Mouse (Mus musculus) MEL (cell line): ENCODE data around the gene Mob2. TPM values are rescaled to one million over a fixed set of nuclear protein-coding genes. Genes with fewer than 3 reads are reported as not detected.
A peak's percentile ranks its signal among the peaks of the same experiment; 100 is the strongest.

ENCODE experiments used
- DNase-seq: peaks from one replicate; pipeline ENCODE4 v3.0.0; 2011; ENCODE audit warnings: low read depth, low spot score
- H3K27ac ChIP-seq: 2 replicates; pipeline ENCODE4 v1.5.1; 2012; ENCODE audit warnings: low read depth, mild to moderate bottlenecking, control low read depth, low read length, moderate library complexity; ENCODE audit not compliant: control insufficient read depth
- H3K27me3 ChIP-seq, 2 experiments: fragments of 150-350 bp in 1 of 2; sonication (generic) in 1 of 2; 2 replicates each; pipeline ENCODE4 v1.6.1; 2012; ENCODE audit warnings: low read length in 2 of 2, mild to moderate bottlenecking in 2 of 2, improper control_type of control experiment in 1 of 2, moderate library complexity in 1 of 2; ENCODE audit not compliant: insufficient read depth in 2 of 2, control insufficient read depth in 1 of 2
- H3K36me3 ChIP-seq, 2 experiments: 2 replicates each; pipeline ENCODE4 v1.6.1; 2012 to 2014; ENCODE audit warnings: low read length in 2 of 2, improper control_type of control experiment in 1 of 2, inconsistent platforms in 1 of 2, mild to moderate bottlenecking in 1 of 2; ENCODE audit not compliant: insufficient read depth in 2 of 2, control insufficient read depth in 1 of 2
- H3K4me1 ChIP-seq, 2 experiments: fragments of 150-350 bp in 1 of 2; sonication (generic) in 1 of 2; 2 replicates each; pipeline ENCODE4 v1.6.1; 2012; ENCODE audit warnings: low read length in 2 of 2, improper control_type of control experiment in 1 of 2, mild to moderate bottlenecking in 1 of 2; ENCODE audit not compliant: insufficient read depth in 2 of 2, control insufficient read depth in 1 of 2
- H3K4me3 ChIP-seq, 2 experiments: fragments of 150-350 bp in 1 of 2; sonication (generic) in 1 of 2; 2 replicates each; pipeline ENCODE4 v1.5.1; 2012; ENCODE audit warnings: low read depth in 2 of 2, low read length in 2 of 2, mild to moderate bottlenecking in 2 of 2, moderate library complexity in 2 of 2, control low read depth in 1 of 2, improper control_type of control experiment in 1 of 2; ENCODE audit not compliant: control insufficient read depth in 1 of 2, insufficient read depth in 1 of 2
- H3K79me2 ChIP-seq: 2 replicates; pipeline ENCODE4 v1.6.1; 2012; ENCODE audit warnings: mild to moderate bottlenecking, low read length, moderate library complexity; ENCODE audit not compliant: control insufficient read depth, poor library complexity, insufficient read depth
- H3K9ac ChIP-seq: 2 replicates; pipeline ENCODE4 v1.6.1; 2012; ENCODE audit warnings: low read depth, mild to moderate bottlenecking, control low read depth, low read length, moderate library complexity; ENCODE audit not compliant: control insufficient read depth, poor library complexity, severe bottlenecking
- H3K9me3 ChIP-seq: fragments of 150-350 bp; sonication (generic); replicated peaks from 2 replicates; pipeline ENCODE4 v1.6.1; 2012; ENCODE audit warnings: mild to moderate bottlenecking, low read length, improper control_type of control experiment, moderate library complexity; ENCODE audit not compliant: insufficient read depth
- BHLHE40 ChIP-seq: IDR thresholded peaks from 2 replicates; pipeline ENCODE4 v1.6.1; 2012; ENCODE audit warnings: low read depth, mild to moderate bottlenecking, inconsistent platforms, low read length, improper control_type of control experiment, borderline replicate concordance
- CHD1 ChIP-seq: IDR thresholded peaks from 2 replicates; pipeline ENCODE4 v1.6.1; 2012; ENCODE audit warnings: low read depth, mild to moderate bottlenecking, inconsistent platforms, low read length, improper control_type of control experiment
- CHD2 ChIP-seq: IDR thresholded peaks from 2 replicates; pipeline ENCODE4 v1.6.1; 2011; ENCODE audit warnings: low read length, improper control_type of control experiment
- E2F4 ChIP-seq: IDR thresholded peaks from 2 replicates; pipeline ENCODE4 v1.6.1; 2011; ENCODE audit warnings: low read depth, low read length, improper control_type of control experiment, borderline replicate concordance
- ELF1 ChIP-seq: IDR thresholded peaks from 2 replicates; pipeline ENCODE4 v1.6.1; 2014; ENCODE audit warnings: low read depth, mild to moderate bottlenecking, inconsistent platforms, low read length, improper control_type of control experiment, moderate library complexity
- EP300 ChIP-seq, 2 experiments: IDR thresholded peaks; 2 replicates each; pipeline ENCODE4 v1.6.1; 2011; ENCODE audit warnings: improper control_type of control experiment in 2 of 2, low read length in 2 of 2, low read depth in 1 of 2, mild to moderate bottlenecking in 1 of 2
- ETS1 ChIP-seq: IDR thresholded peaks from 2 replicates; pipeline ENCODE4 v1.6.1; 2012; ENCODE audit warnings: low read depth, mild to moderate bottlenecking, inconsistent platforms, low read length, improper control_type of control experiment, moderate library complexity
- GABPA ChIP-seq: IDR thresholded peaks from 2 replicates; pipeline ENCODE4 v1.6.1; 2012; ENCODE audit warnings: low read depth, mild to moderate bottlenecking, inconsistent platforms, low read length, improper control_type of control experiment, moderate library complexity
- GATA1 ChIP-seq: IDR thresholded peaks from 2 replicates; pipeline ENCODE4 v1.6.1; 2011; ENCODE audit warnings: low read depth, low read length, improper control_type of control experiment
- HCFC1 ChIP-seq: IDR thresholded peaks from 2 replicates; pipeline ENCODE4 v1.6.1; 2012; ENCODE audit warnings: low read depth, mild to moderate bottlenecking, inconsistent platforms, low read length, improper control_type of control experiment, moderate library complexity
- JUND ChIP-seq: IDR thresholded peaks from 2 replicates; pipeline ENCODE4 v1.6.1; 2011; ENCODE audit warnings: low read depth, mild to moderate bottlenecking, improper control_type of control experiment, low read length
- KAT2A ChIP-seq: conservative IDR thresholded peaks from 2 replicates; pipeline ENCODE4 v1.6.1; 2012; ENCODE audit warnings: low read depth, low read length, improper control_type of control experiment, inconsistent platforms
- MAFK ChIP-seq: IDR thresholded peaks from 2 replicates; pipeline ENCODE4 v1.6.1; 2011; ENCODE audit warnings: low read depth, mild to moderate bottlenecking, low read length, improper control_type of control experiment, borderline replicate concordance
- MAX ChIP-seq: IDR thresholded peaks from 2 replicates; pipeline ENCODE4 v1.6.1; 2011; ENCODE audit warnings: low read length, improper control_type of control experiment
- MAZ ChIP-seq: IDR thresholded peaks from 2 replicates; pipeline ENCODE4 v1.6.1; 2012; ENCODE audit warnings: low read depth, mild to moderate bottlenecking, inconsistent platforms, low read length, improper control_type of control experiment
- MXI1 ChIP-seq: IDR thresholded peaks from 2 replicates; pipeline ENCODE4 v1.6.1; 2011; ENCODE audit warnings: mild to moderate bottlenecking, low read depth, low read length, improper control_type of control experiment
- MYC ChIP-seq: IDR thresholded peaks from 2 replicates; pipeline ENCODE4 v1.6.1; 2011; ENCODE audit warnings: low read depth, mild to moderate bottlenecking, low read length, improper control_type of control experiment, moderate library complexity
- NRF1 ChIP-seq: IDR thresholded peaks from 2 replicates; pipeline ENCODE4 v1.6.1; 2014; ENCODE audit warnings: low read depth, mild to moderate bottlenecking, inconsistent platforms, low read length, improper control_type of control experiment, moderate library complexity; ENCODE audit not compliant: poor library complexity, insufficient read depth, severe bottlenecking
- POLR2A ChIP-seq, 2 experiments: IDR thresholded peaks; 2 replicates each; pipeline ENCODE4 v1.6.1; 2011 to 2012; ENCODE audit warnings: low read length in 2 of 2, mild to moderate bottlenecking in 2 of 2, control low read depth in 1 of 2, improper control_type of control experiment in 1 of 2, low read depth in 1 of 2, moderate library complexity in 1 of 2; ENCODE audit not compliant: control insufficient read depth in 1 of 2, insufficient read depth in 1 of 2, poor library complexity in 1 of 2
- POLR2AphosphoS2 ChIP-seq: IDR thresholded peaks from 2 replicates; pipeline ENCODE4 v1.6.1; 2011; ENCODE audit warnings: low read length, improper control_type of control experiment
- POLR2AphosphoS5 ChIP-seq: IDR thresholded peaks from 2 replicates; pipeline ENCODE4 v1.6.1; 2012; ENCODE audit warnings: low read depth, borderline replicate concordance, mild to moderate bottlenecking, inconsistent platforms, low read length, moderate library complexity, mixed read lengths
- RAD21 ChIP-seq: IDR thresholded peaks from 2 replicates; pipeline ENCODE4 v1.6.1; 2011; ENCODE audit warnings: mild to moderate bottlenecking, low read depth, low read length, improper control_type of control experiment
- RCOR1 ChIP-seq: IDR thresholded peaks from 2 replicates; pipeline ENCODE4 v1.6.1; 2012; ENCODE audit warnings: low read depth, mild to moderate bottlenecking, inconsistent platforms, low read length, improper control_type of control experiment
- TAL1 ChIP-seq: IDR thresholded peaks from 2 replicates; pipeline ENCODE4 v1.6.1; 2012; ENCODE audit warnings: mild to moderate bottlenecking, inconsistent platforms, low read length, moderate library complexity, mixed read lengths
- TBP ChIP-seq: IDR thresholded peaks from 2 replicates; pipeline ENCODE4 v1.8.0; 2011; ENCODE audit warnings: low read depth, low read length, improper control_type of control experiment
- TCF12 ChIP-seq: IDR thresholded peaks from 2 replicates; pipeline ENCODE4 v1.6.1; 2014; ENCODE audit warnings: low read depth, mild to moderate bottlenecking, inconsistent platforms, low read length, improper control_type of control experiment, moderate library complexity
- UBTF ChIP-seq: IDR thresholded peaks from 2 replicates; pipeline ENCODE4 v1.6.1; 2012; ENCODE audit warnings: low read depth, mild to moderate bottlenecking, inconsistent platforms, low read length, improper control_type of control experiment, moderate library complexity, borderline replicate concordance; ENCODE audit not compliant: insufficient read depth
- ZC3H11A ChIP-seq: IDR thresholded peaks from 2 replicates; pipeline ENCODE4 v1.6.1; 2012; ENCODE audit warnings: low read depth, mild to moderate bottlenecking, inconsistent platforms, low read length, improper control_type of control experiment
- ZKSCAN1 ChIP-seq: IDR thresholded peaks from 2 replicates; pipeline ENCODE4 v1.6.1; 2012; ENCODE audit warnings: low read depth, mild to moderate bottlenecking, inconsistent platforms, low read length, improper control_type of control experiment, moderate library complexity
- ZMIZ1 ChIP-seq: IDR thresholded peaks from 2 replicates; pipeline ENCODE4 v1.6.1; 2012; ENCODE audit warnings: low read depth, mild to moderate bottlenecking, inconsistent platforms, low read length, improper control_type of control experiment, moderate library complexity
- ZNF384 ChIP-seq: IDR thresholded peaks from 2 replicates; pipeline ENCODE4 v1.6.1; 2012; ENCODE audit warnings: low read depth, mild to moderate bottlenecking, inconsistent platforms, low read length, improper control_type of control experiment
- polyA plus RNA-seq, 2 experiments: library from polyadenylated mRNA; stranded (reverse) in 1 of 2; unstranded in 1 of 2; fragments of >175 nt in 1 of 2; fragments of >200 nt in 1 of 2; gene quantifications; 2 replicates each; pipeline versions ENCODE4 v1.2.1 to v1.2.4; 2012; ENCODE audit warnings: low replicate concordance in 2 of 2, low read depth in 1 of 2; ENCODE audit not compliant: insufficient read length in 2 of 2, insufficient read depth in 1 of 2, missing spikeins in 1 of 2
- total RNA-seq: library from RNA; depleted of rRNA; stranded (reverse); fragments of 300-350 nt; gene quantifications from 2 replicates; pipeline ENCODE4 v1.2.3, GENCODE M21; 2012

Gene Mob2
- total and polyA plus RNA-seq, 3 experiments = 33.6 to 45.2 TPM; not detected in 1

DNA sequence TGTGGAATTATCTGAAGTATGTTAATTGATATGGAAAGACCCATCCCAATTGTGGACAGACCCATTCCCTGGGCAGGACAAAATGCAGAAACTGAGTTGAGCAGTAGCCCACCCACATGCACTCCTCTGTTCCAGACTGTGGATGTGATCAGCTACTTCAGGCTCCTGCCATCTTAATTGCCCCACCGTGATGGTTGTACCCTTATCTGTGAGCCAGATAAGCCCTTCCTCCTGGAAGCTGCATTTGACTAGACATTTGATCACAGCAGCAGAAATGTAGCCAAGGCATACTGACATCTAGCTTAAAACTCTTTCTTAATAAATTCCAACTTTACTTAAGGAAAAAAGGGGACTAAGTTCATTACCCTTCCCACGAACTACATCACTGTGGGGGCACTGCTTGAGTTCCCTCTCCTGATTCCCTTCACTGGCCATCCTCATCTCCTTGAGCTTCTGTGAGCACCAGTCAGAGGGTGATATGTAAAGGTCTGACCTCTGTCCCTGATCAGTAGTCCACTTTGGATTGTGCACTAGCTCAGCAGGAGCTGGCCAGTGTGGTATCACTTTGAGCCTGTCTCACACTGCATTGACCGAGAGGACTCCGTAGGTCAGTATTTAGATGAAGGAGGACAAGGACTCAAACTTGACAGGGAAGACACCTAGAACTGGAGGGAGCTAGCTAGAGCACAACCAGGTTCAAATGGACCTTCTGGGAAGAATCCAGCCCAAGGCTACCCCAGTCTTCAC is 25.5 kb upstream of the Mob2 start:
- peak; percentile 26 for DNase-seq
- H3K4me1 ChIP-seq = peaks cover 27 to 41% of the 10 kb centered on the region in 2 experiments
- no peaks in the 10 kb centered on the region for H3K9me3 ChIP-seq
- peaks cover 0 to 23% of the 10 kb centered on the region in 2 experiments; a peak in 2 of 4 replicates for H3K36me3 ChIP-seq
- no peaks in the 10 kb centered on the region for H3K27me3 ChIP-seq
- TF ChIP-seq MAZ = no peak
- TF ChIP-seq CHD2 = no peak
- TF ChIP-seq EP300 (IDR thresholded peaks at IDR 0.05; ENCODE audit: low read depth in 1 of 2, low read length in 2 of 2) = peak; percentile 29 to 69; a peak in 3 of 4 replicates
- TF ChIP-seq ZC3H11A = no peak
- TF ChIP-seq GATA1 = peak; percentile 85
- no peak for TF ChIP-seq MYC
- no peak for TF ChIP-seq BHLHE40
- peak; percentile 49; the same call in 1 of the 2 replicates for TF ChIP-seq TCF12
- no peak for TF ChIP-seq ZKSCAN1
- TF ChIP-seq JUND = no peak
- TF ChIP-seq POLR2A (IDR thresholded peaks at IDR 0.05; ENCODE audit: control insufficient read depth in 1 of 2, insufficient read depth in 1 of 2, low read depth in 1 of 2, low read length in 2 of 2, poor library complexity in 1 of 2) = no peak
- peak; percentile 55; the same call in 1 of the 2 replicates for TF ChIP-seq ETS1
- TF ChIP-seq RAD21 = no peak
- no peak for TF ChIP-seq ELF1
- no peak for TF ChIP-seq E2F4
- TF ChIP-seq UBTF = no peak
- no peak for TF ChIP-seq MAFK
- no peak for TF ChIP-seq GABPA
- no peak for TF ChIP-seq HCFC1
- TF ChIP-seq CHD1 = no peak
- TF ChIP-seq MAX = no peak
- no peak for TF ChIP-seq NRF1
- TF ChIP-seq MXI1 = no peak
- no peak for TF ChIP-seq TBP
- no peak for TF ChIP-seq POLR2AphosphoS5
- TF ChIP-seq ZNF384 = no peak
- no peak for TF ChIP-seq ZMIZ1
- TF ChIP-seq KAT2A = no peak
- TF ChIP-seq TAL1 = no peak
- no peak for TF ChIP-seq POLR2AphosphoS2
- peak; percentile 17; the same call in 1 of the 2 replicates for TF ChIP-seq RCOR1
- peak overlapping the region; percentile 6; the same call in 1 of the 2 replicates for H3K9ac ChIP-seq
- no peak overlapping the region for H3K4me3 ChIP-seq
- H3K27ac ChIP-seq = peak overlapping the region; percentile 73
- no peaks in the 10 kb centered on the region for H3K79me2 ChIP-seq
